Mouse (Mus musculus): ENCODE results near the gene Vmn1r88.

Vmn1r88 gene

GRCm38 (mm10) chr7:13159268-13159667 lies at the start of gene Vmn1r88:
Vmn1r88 (plus strand) TSS chr7:13159568.
- no peak for DNase-seq (ENCODE audit: low spot score in 2 of 2)

GRCm38 (mm10) chr7:13119817-13120216 lies 39.6 kb upstream of the Vmn1r88 start, which contains the start of gene Vmn1r86:
Vmn1r86 (minus strand) TSS chr7:13119917.
- DNase-seq (ENCODE audit: low spot score in 2 of 2), result no peak

GRCm38 (mm10) chr7:13123554-13124153 lies 35.7 kb upstream of the Vmn1r88 start:
- DNase-seq (ENCODE audit: low spot score in 2 of 2), result peak in 1 of 2 experiments; percentile 0

- no peak for DNase-seq (ENCODE audit: low spot score in 2 of 2)
Measured at GRCm38 (mm10) chr7:13131856-13132255, 27.5 kb upstream of the Vmn1r88 start.

GRCm38 (mm10) chr7:13137340-13137739 lies 22.0 kb upstream of the Vmn1r88 start:
- DNase-seq (ENCODE audit: low spot score in 2 of 2), result no peak

GRCm38 (mm10) chr7:13140057-13140456 lies 19.3 kb upstream of the Vmn1r88 start, which contains the start of gene Vmn1r87:
Vmn1r87 (minus strand) TSS chr7:13140157.
- no peak for DNase-seq (ENCODE audit: low spot score in 2 of 2)

GRCm38 (mm10) chr7:13212720-13213119 lies 53.4 kb downstream of the Vmn1r88 start, which contains the start of gene Vmn1r89:
Vmn1r89 (plus strand) TSS chr7:13213020.
- DNase-seq (ENCODE audit: low spot score in 2 of 2), result no peak

Measured in frontal cortex, postnatal 36 days (tissue).